Mouse (Mus musculus): Measurements from ENCODE around the gene Tmc5. TPM values are rescaled to one million over a fixed set of nuclear protein-coding genes. Genes with fewer than 3 reads are reported as not detected.

Tmc5 gene
- total RNA-seq, 2 experiments from 2014 or later: not detected

Other genes starting within 250 kb of the Tmc5 start
- not detected in 2 replicates for gene Syt17, start 149.1 kb upstream of the Tmc5 start, total RNA-seq (2015; ENCODE audit: low replicate concordance)
- gene Syt17, start 149.1 kb upstream of the Tmc5 start, total RNA-seq (2017; ENCODE audit: low replicate concordance): 0.51 TPM in 1 of 2 replicates, not detected in the other
- 1.7 and 4.0 TPM in 2 replicates for gene Itpripl2, start 105.3 kb upstream of the Tmc5 start, total RNA-seq (2015; ENCODE audit: low replicate concordance)
- gene Itpripl2, start 105.3 kb upstream of the Tmc5 start, total RNA-seq (2017; ENCODE audit: low replicate concordance): 2.7 and 4.6 TPM in 2 replicates
- 8.8 and 16.6 TPM in 2 replicates for gene Coq7, start 63.9 kb upstream of the Tmc5 start, total RNA-seq (2015; ENCODE audit: low replicate concordance)
- 3.3 and 13.6 TPM in 2 replicates for gene Coq7, start 63.9 kb upstream of the Tmc5 start, total RNA-seq (2017; ENCODE audit: low replicate concordance)
- gene Tmc7, start 12.6 kb upstream of the Tmc5 start, total RNA-seq (2015; ENCODE audit: low replicate concordance): 0.42 and 0.72 TPM in 2 replicates
- 0.39 TPM in 1 of 2 replicates, not detected in the other for gene Tmc7, start 12.6 kb upstream of the Tmc5 start, total RNA-seq (2017; ENCODE audit: low replicate concordance)
- gene Gde1, start 108.5 kb downstream of the Tmc5 start, total RNA-seq (2015; ENCODE audit: low replicate concordance): 39.4 and 50.5 TPM in 2 replicates
- gene Gde1, start 108.5 kb downstream of the Tmc5 start, total RNA-seq (2017; ENCODE audit: low replicate concordance): 39.7 and 47.5 TPM in 2 replicates
- gene Ccp110, start 115.3 kb downstream of the Tmc5 start, total RNA-seq (2015; ENCODE audit: low replicate concordance): 95.9 and 114 TPM in 2 replicates
- 103 and 138 TPM in 2 replicates for gene Ccp110, start 115.3 kb downstream of the Tmc5 start, total RNA-seq (2017; ENCODE audit: low replicate concordance)
- gene Vps35l, start 142.9 kb downstream of the Tmc5 start, total RNA-seq (2015; ENCODE audit: low replicate concordance): 21.3 and 61.6 TPM in 2 replicates
- 42.4 and 42.9 TPM in 2 replicates for gene Vps35l, start 142.9 kb downstream of the Tmc5 start, total RNA-seq (2017; ENCODE audit: low replicate concordance)